ENCODE assay signal across 31 mouse cellular contexts in the genomic region with DNA sequence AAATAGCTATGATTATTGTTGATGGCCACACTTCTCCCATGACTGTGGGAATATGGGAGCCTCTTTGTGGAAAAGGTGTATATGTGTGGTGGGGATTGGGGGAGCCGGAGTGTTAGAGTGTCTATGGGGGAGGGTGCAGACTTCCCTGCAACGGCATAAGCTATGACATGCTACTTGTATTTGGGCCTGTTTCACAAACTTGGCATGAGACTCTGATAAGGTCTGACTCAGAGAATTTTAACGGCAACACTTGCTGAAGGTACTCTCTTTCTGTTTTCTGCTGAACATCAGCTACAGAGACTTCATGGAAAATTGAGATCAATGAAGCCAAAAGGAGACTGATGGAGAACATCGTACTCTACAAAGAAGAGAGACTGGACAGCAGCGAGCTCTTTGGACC. TPM values are rescaled to one million over a fixed set of nuclear protein-coding genes. Genes with fewer than 3 reads are reported as not detected.
DNase-seq lines count a peak whose midpoint lies in the region; ATAC-seq and TF ChIP-seq lines count a peak whose summit lies in the region.
"Had no signal": no experiment of that assay in that cellular context is flagged by ENCODE, and none has a peak within 500 bp of the region (broad histone marks: within the 10 kb centered on the region; RNA-seq: fewer than 3 reads in every experiment).

No protein-coding gene starts in this region.

- H3K9ac ChIP-seq in heart, embryonic 11.5 days (ENCODE audit: low read depth, low read length) = no peak overlapping the region
- peak overlapping the region; percentile 48 for H3K9ac ChIP-seq in MEL (ENCODE audit: control insufficient read depth, low read depth, low read length, poor library complexity, severe bottlenecking)
- no peak overlapping the region for H3K9ac ChIP-seq in liver, embryonic 16.5 days (ENCODE audit: low read depth, low read length)
- H3K9ac ChIP-seq: embryonic facial prominence, embryonic 12.5 days; forebrain, postnatal 0 days; hindbrain, embryonic 13.5 days; limb, embryonic 15.5 days; lung, embryonic 15.5 days; midbrain, embryonic 12.5 days; neural tube, embryonic 12.5 days had no signal

- no peaks in the 10 kb centered on the region for H3K27me3 ChIP-seq in heart, embryonic 11.5 days (ENCODE audit: control insufficient read depth, insufficient read depth, low read length)
- no peaks in the 10 kb centered on the region for H3K27me3 ChIP-seq in MEL (ENCODE audit: control insufficient read depth in 1 of 2, insufficient read depth in 2 of 2, low read length in 2 of 2)
- H3K27me3 ChIP-seq in limb, embryonic 10.5 days (ENCODE audit: low read depth, poor library complexity, severe bottlenecking) = no peaks in the 10 kb centered on the region
- H3K27me3 ChIP-seq in liver, embryonic 16.5 days (ENCODE audit: control insufficient read depth, insufficient read depth, low read depth, low read length) = no peaks in the 10 kb centered on the region
- H3K27me3 ChIP-seq in kidney, adult 2 months (replicated peaks; ENCODE audit: control insufficient read depth, insufficient read depth, low read length) = no peaks in the 10 kb centered on the region
- H3K27me3 ChIP-seq: embryonic facial prominence, embryonic 12.5 days; hindbrain, embryonic 13.5 days; limb, embryonic 15.5 days; lung, embryonic 15.5 days; megakaryocyte, embryonic 14.5 days; neural tube, embryonic 12.5 days had no signal

- no peak overlapping the region for H3K27ac ChIP-seq in heart, embryonic 11.5 days (ENCODE audit: low read depth, low read length)
- peak overlapping the region; percentile 84 for H3K27ac ChIP-seq in MEL (ENCODE audit: control insufficient read depth, low read depth, low read length)
- 0 out of 2 replicates have a peak overlapping the region, but pooled peaks have one; percentile 3 for H3K27ac ChIP-seq in limb, embryonic 10.5 days
- 0 out of 2 replicates have a peak overlapping the region, but pooled peaks have one; percentile 19 for H3K27ac ChIP-seq in liver, embryonic 16.5 days (ENCODE audit: low read length)
- no peak overlapping the region for H3K27ac ChIP-seq in kidney, adult 2 months (ENCODE audit: insufficient read depth, low read depth, low read length)
- H3K27ac ChIP-seq: embryonic facial prominence, embryonic 12.5 days; hindbrain, embryonic 13.5 days; limb, embryonic 15.5 days; lung, embryonic 15.5 days; midbrain, embryonic 12.5 days; neural tube, embryonic 12.5 days had no signal

- no peaks in the 10 kb centered on the region for H3K9me3 ChIP-seq in heart, embryonic 11.5 days (replicated peaks; ENCODE audit: control insufficient read depth, low read length)
- no peaks in the 10 kb centered on the region for H3K9me3 ChIP-seq in MEL (replicated peaks; ENCODE audit: insufficient read depth, low read length)
- H3K9me3 ChIP-seq in limb, embryonic 10.5 days (replicated peaks) = no peaks in the 10 kb centered on the region
- no peaks in the 10 kb centered on the region for H3K9me3 ChIP-seq in liver, embryonic 16.5 days (replicated peaks; ENCODE audit: control insufficient read depth, low read length)
- H3K9me3 ChIP-seq: embryonic facial prominence, embryonic 12.5 days; hindbrain, embryonic 13.5 days; limb, embryonic 15.5 days; lung, embryonic 15.5 days; megakaryocyte, embryonic 14.5 days; midbrain, embryonic 12.5 days; neural tube, embryonic 12.5 days had no signal

- TF ChIP-seq RAD21 in MEL (IDR thresholded peaks at IDR 0.05; ENCODE audit: low read depth, low read length) = no peak

- H3K36me3 ChIP-seq in heart, embryonic 11.5 days (ENCODE audit: control insufficient read depth, insufficient read depth, low read length) = no peaks in the 10 kb centered on the region
- peaks cover 2 to 55% of the 10 kb centered on the region in 2 experiments; a peak in 2 of 4 replicates for H3K36me3 ChIP-seq in MEL (ENCODE audit: control insufficient read depth in 1 of 2, insufficient read depth in 2 of 2, low read length in 2 of 2)
- peaks cover 13% of the 10 kb centered on the region for H3K36me3 ChIP-seq in limb, embryonic 10.5 days
- peaks cover 12% of the 10 kb centered on the region for H3K36me3 ChIP-seq in liver, embryonic 16.5 days (ENCODE audit: control insufficient read depth, insufficient read depth)
- no peaks in the 10 kb centered on the region for H3K36me3 ChIP-seq in kidney, adult 2 months (ENCODE audit: control insufficient read depth, insufficient read depth, low read length)
- H3K36me3 ChIP-seq: embryonic facial prominence, embryonic 12.5 days; hindbrain, embryonic 13.5 days; limb, embryonic 15.5 days; midbrain, embryonic 12.5 days; neural tube, embryonic 12.5 days had no signal

- intact Hi-C loops in left cerebral cortex, postnatal 25 days (cut with DNase I) = no loop called here

- WGBS in heart, embryonic 11.5 days (ENCODE audit: insufficient replicate concordance) = 76% methylated on average over 5 of the region's 5 CpGs
- 93% methylated on average over 5 of the region's 5 CpGs for WGBS in limb, embryonic 10.5 days
- 53% methylated on average over 5 of the region's 5 CpGs for WGBS in liver, embryonic 16.5 days (ENCODE audit: insufficient replicate concordance)
- WGBS in kidney, adult 2 months = 79% methylated on average over 5 of the region's 5 CpGs

- no peak for ATAC-seq in heart, embryonic 11.5 days (replicated peaks; ENCODE audit: insufficient number of reproducible peaks, low FRiP score, low TSS enrichment)
- ATAC-seq in liver, embryonic 16.5 days (ENCODE audit: low read depth) = no peak
- ATAC-seq: CD4-positive, CD25-positive, alpha-beta regulatory T cell, adult 4 months; forebrain, postnatal 0 days; intestine, embryonic 16.5 days had no signal

- TF ChIP-seq EP300 in MEL (IDR thresholded peaks at IDR 0.05; ENCODE audit: low read depth in 1 of 2, low read length in 2 of 2) = peak; percentile 70 to 74

- no peak for TF ChIP-seq CTCF in MEL (IDR thresholded peaks at IDR 0.05 in 2 of 3, conservative IDR thresholded peaks at IDR 0.05 in 1 of 3; ENCODE audit: control insufficient read depth in 1 of 3, insufficient read depth in 1 of 3, low read depth in 2 of 3, low read length in 3 of 3, poor library complexity in 1 of 3, severe bottlenecking in 1 of 3)
- TF ChIP-seq CTCF in kidney, adult 2 months (conservative IDR thresholded peaks at IDR 0.05; ENCODE audit: insufficient read depth, insufficient read length, low read depth, low read length) = no peak

- peaks cover 38% of the 10 kb centered on the region for H3K4me1 ChIP-seq in heart, embryonic 11.5 days (ENCODE audit: control insufficient read depth, insufficient read depth, low read length)
- H3K4me1 ChIP-seq in MEL (ENCODE audit: control insufficient read depth in 1 of 2, insufficient read depth in 2 of 2, low read length in 2 of 2) = peaks cover 26 to 58% of the 10 kb centered on the region in 2 experiments
- peaks cover 61% of the 10 kb centered on the region for H3K4me1 ChIP-seq in limb, embryonic 10.5 days
- peaks cover 71% of the 10 kb centered on the region for H3K4me1 ChIP-seq in liver, embryonic 16.5 days (ENCODE audit: control insufficient read depth, low read depth, low read length)
- peaks cover 24% of the 10 kb centered on the region for H3K4me1 ChIP-seq in kidney, adult 2 months (ENCODE audit: control insufficient read depth, insufficient read depth, low read length)

- H3K4me2 ChIP-seq in heart, embryonic 11.5 days = peak overlapping the region; percentile 43; the same call in 1 of the 2 replicates
- peak overlapping the region; percentile 77 for H3K4me2 ChIP-seq in liver, embryonic 16.5 days (ENCODE audit: low read depth, low read length)
- H3K4me2 ChIP-seq: embryonic facial prominence, embryonic 12.5 days; hindbrain, embryonic 13.5 days; limb, embryonic 15.5 days; lung, embryonic 15.5 days; midbrain, embryonic 12.5 days; neural tube, embryonic 12.5 days had no signal

- H3K79me2 ChIP-seq in MEL (ENCODE audit: control insufficient read depth, insufficient read depth, low read length, poor library complexity) = peaks cover 23% of the 10 kb centered on the region

- DNase-seq in heart, adult 8-10 months (ENCODE audit: low spot score) = no peak
- peak; percentile 67 for DNase-seq in MEL (ENCODE audit: low read depth, low spot score)
- DNase-seq in limb, embryonic 10.5 days (ENCODE audit: low spot score) = no peak
- no peak for DNase-seq in left cerebral cortex, postnatal 25 days (ENCODE audit: low spot score in 2 of 2)
- DNase-seq in kidney, adult 2 months = no peak
- DNase-seq in left cerebral cortex, adult 11 months (ENCODE audit: low spot score) = no peak
- DNase-seq: adrenal gland, postnatal 10 days; cerebellum, adult 11-12 months; cerebellum, adult 9-11 months; embryo, embryonic 11 days; forebrain, postnatal 0 days; gastrocnemius, postnatal 10 days; heart, postnatal 4 days; left cerebral cortex, postnatal 4 days; lung, postnatal 36 days; right cerebral cortex, adult 18-20 months; thymus, postnatal 25 days had no signal

- TF ChIP-seq POLR2A in MEL (IDR thresholded peaks at IDR 0.05; ENCODE audit: control insufficient read depth in 1 of 2, insufficient read depth in 1 of 2, low read depth in 1 of 2, low read length in 2 of 2, poor library complexity in 1 of 2) = no peak
- TF ChIP-seq POLR2A in kidney, adult 2 months (IDR thresholded peaks at IDR 0.05; ENCODE audit: low read depth, low read length) = no peak

- H3K4me3 ChIP-seq in heart, embryonic 11.5 days (ENCODE audit: low read depth, low read length) = no peak overlapping the region
- peak overlapping the region in 1 of 2 experiments; percentile 30; a peak in 1 of 4 replicates for H3K4me3 ChIP-seq in MEL (ENCODE audit: control insufficient read depth in 1 of 2, insufficient read depth in 1 of 2, low read depth in 2 of 2, low read length in 2 of 2)
- H3K4me3 ChIP-seq in limb, embryonic 10.5 days = no peak overlapping the region
- H3K4me3 ChIP-seq in liver, embryonic 16.5 days (ENCODE audit: low read depth, low read length) = 0 out of 2 replicates have a peak overlapping the region, but pooled peaks have one; percentile 4
- H3K4me3 ChIP-seq in kidney, adult 2 months (ENCODE audit: insufficient read depth, low read depth, low read length) = no peak overlapping the region
- H3K4me3 ChIP-seq: embryonic facial prominence, embryonic 12.5 days; hindbrain, embryonic 13.5 days; limb, embryonic 15.5 days; lung, embryonic 15.5 days; megakaryocyte, embryonic 14.5 days; midbrain, embryonic 12.5 days; myocyte; neural tube, embryonic 12.5 days had no signal

RNA-seq across cellular contexts. Expression of a gene that starts 3.5 kb away (rescaled TPM):
- 0.93 and 1.1 TPM in 2 replicates for polyA plus RNA-seq in heart, embryonic 11.5 days (2014; fragmentation: Nextera tagmentation; extraction: Ambion mirVana)
- 10 to 100 TPM; 65.8 to 83.6 (median 69.8) TPM for total RNA-seq in heart, adult 8-10 months (2022)
- 111 and 136 TPM in 2 replicates for total RNA-seq in MEL (2012; rRNA removed)
- polyA plus RNA-seq in MEL (2012; ENCODE audit: insufficient read depth in 1 of 2, insufficient read length in 2 of 2, low read depth in 1 of 2, low replicate concordance in 2 of 2, missing spikeins in 1 of 2) = 100 to 1,000 TPM; 102 to 121 TPM
- 0.48 and 0.89 TPM in 2 replicates for polyA plus RNA-seq in limb, embryonic 10.5 days (2016; fragmentation: Nextera tagmentation; extraction: Ambion mirVana)
- 0.40 and 0.47 TPM in 2 replicates for polyA plus RNA-seq in liver, embryonic 16.5 days (2015; fragmentation: Nextera tagmentation; extraction: Ambion mirVana)
- total RNA-seq in left cerebral cortex, postnatal 25 days (2021) = 10 to 100 TPM; 67.1 to 71.7 TPM
- 32.9 and 35.5 TPM in 2 replicates for polyA plus RNA-seq in kidney, adult 2 months (2012; rRNA removed)

RNA-seq across cellular contexts. Expression of a gene that starts 26.3 kb away (rescaled TPM):
- 0.66 and 0.69 TPM in 2 replicates for polyA plus RNA-seq in heart, embryonic 11.5 days (2014; fragmentation: Nextera tagmentation; extraction: Ambion mirVana)
- total RNA-seq in heart, adult 8-10 months (2022) = not detected
- 0.26 and 0.81 TPM in 2 replicates for total RNA-seq in MEL (2012; rRNA removed)
- polyA plus RNA-seq in MEL (2012; ENCODE audit: insufficient read depth in 1 of 2, insufficient read length in 2 of 2, low read depth in 1 of 2, low replicate concordance in 2 of 2, missing spikeins in 1 of 2) = 1 to 10 TPM in 1 of 2 experiments, not detected in 1; 2.8 TPM
- polyA plus RNA-seq in limb, embryonic 10.5 days (2016; fragmentation: Nextera tagmentation; extraction: Ambion mirVana) = not detected in 2 replicates
- 0.11 and 1.9 TPM in 2 replicates for polyA plus RNA-seq in liver, embryonic 16.5 days (2015; fragmentation: Nextera tagmentation; extraction: Ambion mirVana)
- total RNA-seq in left cerebral cortex, postnatal 25 days (2021) = not detected
- 0.09 TPM in 1 of 2 replicates, not detected in the other for polyA plus RNA-seq in kidney, adult 2 months (2012; rRNA removed)
- total RNA-seq: adrenal gland, postnatal 10 days; forebrain, postnatal 0 days; gastrocnemius, postnatal 10 days; heart, postnatal 4 days; left cerebral cortex, adult 8-10 months; left cerebral cortex, postnatal 4 days; midbrain, postnatal 0 days had no signal
- polyA plus RNA-seq: CD4-positive, CD25-positive, alpha-beta regulatory T cell, adult 4 months; embryonic facial prominence, embryonic 12.5 days; lung, embryonic 15.5 days; midbrain, postnatal 0 days; neural tube, embryonic 12.5 days had no signal

RNA-seq across cellular contexts. Expression of a gene that starts 47.2 kb away (rescaled TPM):
- polyA plus RNA-seq in heart, embryonic 11.5 days (2014; fragmentation: Nextera tagmentation; extraction: Ambion mirVana) = 246 and 266 TPM in 2 replicates
- 10 to 100 TPM; 68.8 to 72.3 (median 71.1) TPM for total RNA-seq in heart, adult 8-10 months (2022)
- 269 and 277 TPM in 2 replicates for total RNA-seq in MEL (2012; rRNA removed)
- 100 to 1,000 TPM; 182 to 209 TPM for polyA plus RNA-seq in MEL (2012; ENCODE audit: insufficient read depth in 1 of 2, insufficient read length in 2 of 2, low read depth in 1 of 2, low replicate concordance in 2 of 2, missing spikeins in 1 of 2)
- polyA plus RNA-seq in limb, embryonic 10.5 days (2016; fragmentation: Nextera tagmentation; extraction: Ambion mirVana) = 309 and 316 TPM in 2 replicates
- polyA plus RNA-seq in liver, embryonic 16.5 days (2015; fragmentation: Nextera tagmentation; extraction: Ambion mirVana) = 103 and 111 TPM in 2 replicates
- 10 to 100 TPM; 69.4 to 70.6 TPM for total RNA-seq in left cerebral cortex, postnatal 25 days (2021)
- polyA plus RNA-seq in kidney, adult 2 months (2012; rRNA removed) = 140 and 155 TPM in 2 replicates

RNA-seq across cellular contexts. Expression of a gene that starts 55.1 kb away (rescaled TPM):
- 6.7 and 7.2 TPM in 2 replicates for polyA plus RNA-seq in heart, embryonic 11.5 days (2014; fragmentation: Nextera tagmentation; extraction: Ambion mirVana)
- 10 to 100 TPM in 2 of 4 experiments, 1 to 10 TPM in 2; 8.1 to 13.5 (median 10.6) TPM for total RNA-seq in heart, adult 8-10 months (2022)
- total RNA-seq in MEL (2012; rRNA removed) = 5.2 TPM in 2 replicates
- polyA plus RNA-seq in MEL (2012; ENCODE audit: insufficient read depth in 1 of 2, insufficient read length in 2 of 2, low read depth in 1 of 2, low replicate concordance in 2 of 2, missing spikeins in 1 of 2) = 1 to 10 TPM in 1 of 2 experiments, not detected in 1; 6.8 TPM
- 4.5 and 8.0 TPM in 2 replicates for polyA plus RNA-seq in limb, embryonic 10.5 days (2016; fragmentation: Nextera tagmentation; extraction: Ambion mirVana)
- 12.4 and 13.2 TPM in 2 replicates for polyA plus RNA-seq in liver, embryonic 16.5 days (2015; fragmentation: Nextera tagmentation; extraction: Ambion mirVana)
- total RNA-seq in left cerebral cortex, postnatal 25 days (2021) = 10 to 100 TPM; 18.5 to 21.1 TPM
- polyA plus RNA-seq in kidney, adult 2 months (2012; rRNA removed) = 53.8 and 67.1 TPM in 2 replicates

Comparison
In these comparisons a context has a peak if more than half of its experiments do, and no peak if none do; other contexts are left out.
1. H3K27ac ChIP-seq: peak in MEL (single experiment), limb, embryonic 10.5 days (single experiment) and liver, embryonic 16.5 days (single experiment); none in heart, embryonic 11.5 days (single experiment) and kidney, adult 2 months (single experiment).
2. RNA of a gene that starts 3.5 kb away (polyA plus RNA-seq): 102 to 121 TPM in MEL and 32.9 to 35.5 TPM in kidney, adult 2 months; 0.93 to 1.1 TPM in heart, embryonic 11.5 days, 0.48 to 0.89 TPM in limb, embryonic 10.5 days and 0.40 to 0.47 TPM in liver, embryonic 16.5 days; every median in the first group is over 10 times any median in the second.